Mouse (Mus musculus): ENCODE results near the gene Ulk3. TPM values are rescaled to one million over a fixed set of nuclear protein-coding genes. Genes with fewer than 3 reads are reported as not detected.

Gene Ulk3
- polyA plus RNA-seq, 1 experiment from 2014 or later, result 10.9 TPM

DNA sequence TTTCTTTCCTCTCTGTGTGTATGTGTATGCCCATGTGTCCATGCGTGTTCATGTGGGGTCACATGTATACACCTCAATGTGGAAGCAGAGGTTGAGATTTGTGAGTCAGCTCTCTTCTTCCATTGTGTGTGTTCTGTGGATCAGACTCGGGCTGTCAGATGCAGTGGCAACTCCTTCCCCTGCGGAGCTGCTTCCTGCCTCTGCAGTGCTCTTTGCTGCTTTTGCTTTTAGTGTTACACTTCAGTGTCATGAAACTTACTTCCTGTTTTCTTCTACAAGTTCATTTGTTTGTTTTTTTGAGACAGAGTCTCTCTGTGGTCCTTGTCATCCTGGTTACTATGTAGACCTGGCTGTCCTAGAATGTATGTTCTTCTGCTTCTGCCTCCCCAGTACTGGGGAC is 4.3 kb upstream of the Ulk3 start:
- Histone ChIP-seq H3K27me3 (ENCODE audit: control insufficient read depth, insufficient read depth, low read length) (no peaks in the 10 kb centered on the region), H3K27ac (ENCODE audit: low read depth, low read length) (no peak overlapping the region), H3K36me3 (ENCODE audit: control insufficient read depth, insufficient read depth, low read length) (peaks cover 5% of the 10 kb centered on the region), H3K4me3 (ENCODE audit: low read depth, low read length) (no peak overlapping the region), H3K9me3 (ENCODE audit: control insufficient read depth, low read length) (no peaks in the 10 kb centered on the region), H3K9ac (ENCODE audit: low read length) (no peak overlapping the region), H3K4me2 (ENCODE audit: low read depth) (no peak overlapping the region), H3K4me1 (ENCODE audit: control insufficient read depth, insufficient read depth, low read length) (peaks cover 6% of the 10 kb centered on the region; the same call in 1 of the 2 replicates)
- ATAC-seq (ENCODE audit: insufficient read depth, low FRiP score, low TSS enrichment) (no peak), DNase-seq (ENCODE audit: low spot score) (no peak)
- WGBS, result 92% methylated on average over 3 of the region's 3 CpGs

DNA sequence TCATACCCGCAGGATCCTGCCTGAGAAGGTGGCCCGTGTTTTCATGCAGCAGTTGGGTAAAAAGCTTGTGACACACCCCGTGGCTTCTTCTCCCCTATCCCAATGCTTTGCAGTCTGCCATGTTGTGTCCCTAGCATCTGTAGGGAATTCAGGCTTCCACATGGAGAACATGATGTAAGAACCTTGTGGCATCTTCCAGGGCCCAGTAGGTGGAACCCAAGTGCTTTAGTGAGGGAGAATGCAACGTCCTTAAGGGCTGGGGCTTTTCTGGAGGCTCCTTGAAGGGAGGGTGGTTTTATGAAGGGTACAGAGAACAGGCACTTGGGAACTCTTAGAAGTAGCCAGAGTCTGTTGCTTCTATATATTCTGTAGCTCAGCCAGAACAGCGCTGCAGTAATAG is 1.5 kb downstream of the Ulk3 start:
- Histone ChIP-seq H3K27me3 (ENCODE audit: control insufficient read depth, insufficient read depth, low read length) (no peaks in the 10 kb centered on the region), H3K27ac (ENCODE audit: low read depth, low read length) (no peak overlapping the region), H3K4me3 (ENCODE audit: low read depth, low read length) (no peak overlapping the region), H3K36me3 (ENCODE audit: control insufficient read depth, insufficient read depth, low read length) (peaks cover 2% of the 10 kb centered on the region), H3K9ac (ENCODE audit: low read length) (no peak overlapping the region), H3K4me2 (ENCODE audit: low read depth) (no peak overlapping the region), H3K4me1 (ENCODE audit: control insufficient read depth, insufficient read depth, low read length) (peaks cover 13% of the 10 kb centered on the region), H3K9me3 (ENCODE audit: control insufficient read depth, low read length) (no peaks in the 10 kb centered on the region)
- WGBS, result 35% methylated on average over 5 of the region's 5 CpGs
- ATAC-seq (ENCODE audit: insufficient read depth, low FRiP score, low TSS enrichment), result no peak
- no peak for DNase-seq (ENCODE audit: low spot score)

DNA sequence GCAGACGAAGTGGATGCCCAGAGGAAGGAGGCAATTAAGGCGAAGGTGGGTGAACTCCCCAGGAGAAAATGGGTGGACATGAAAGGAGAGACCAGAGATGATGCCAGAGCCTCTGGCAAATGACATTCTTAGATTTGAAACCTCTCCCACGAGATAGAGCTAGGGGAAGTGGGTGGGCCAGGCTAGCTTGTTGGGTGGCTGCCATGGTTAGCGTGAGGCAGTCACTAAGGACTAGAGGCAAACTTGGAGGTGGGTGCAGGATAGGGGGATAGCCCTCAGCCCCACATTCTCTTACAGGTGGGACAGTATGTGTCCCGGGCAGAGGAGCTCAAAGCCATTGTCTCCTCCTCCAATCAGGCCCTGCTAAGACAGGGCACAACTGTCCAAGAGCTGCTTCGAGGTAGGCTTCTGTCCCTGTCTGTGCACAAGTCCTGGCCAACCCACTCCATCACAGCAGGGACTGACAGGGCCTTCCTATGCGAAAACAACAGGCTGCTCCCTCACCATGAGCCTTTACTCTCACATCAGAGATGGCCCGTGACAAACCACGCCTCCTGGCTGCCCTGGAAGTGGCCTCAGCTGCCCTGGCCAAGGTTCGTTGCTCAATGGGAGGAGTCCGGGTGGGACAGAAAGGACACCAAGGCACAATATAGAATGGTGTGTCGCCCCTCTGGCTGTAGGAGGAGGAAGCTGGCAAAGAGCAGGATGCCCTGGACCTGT is 4.4 kb downstream of the Ulk3 start:
- ATAC-seq (ENCODE audit: insufficient read depth, low FRiP score, low TSS enrichment), result no peak
- no peaks in the 10 kb centered on the region for H3K9me3 ChIP-seq (ENCODE audit: control insufficient read depth, low read length)
- DNase-seq (ENCODE audit: low spot score), result no peak
- no peak overlapping the region for H3K9ac ChIP-seq (ENCODE audit: low read length)
- no peak overlapping the region for H3K4me2 ChIP-seq (ENCODE audit: low read depth)
- H3K4me3 ChIP-seq (ENCODE audit: low read depth, low read length), result no peak overlapping the region
- H3K27me3 ChIP-seq (ENCODE audit: control insufficient read depth, insufficient read depth, low read length), result no peaks in the 10 kb centered on the region
- H3K36me3 ChIP-seq (ENCODE audit: control insufficient read depth, insufficient read depth, low read length), result peaks cover 2% of the 10 kb centered on the region
- peaks cover 20% of the 10 kb centered on the region for H3K4me1 ChIP-seq (ENCODE audit: control insufficient read depth, insufficient read depth, low read length)
- no peak overlapping the region for H3K27ac ChIP-seq (ENCODE audit: low read depth, low read length)
- WGBS, result 52% methylated on average over 12 of the region's 12 CpGs

DNA sequence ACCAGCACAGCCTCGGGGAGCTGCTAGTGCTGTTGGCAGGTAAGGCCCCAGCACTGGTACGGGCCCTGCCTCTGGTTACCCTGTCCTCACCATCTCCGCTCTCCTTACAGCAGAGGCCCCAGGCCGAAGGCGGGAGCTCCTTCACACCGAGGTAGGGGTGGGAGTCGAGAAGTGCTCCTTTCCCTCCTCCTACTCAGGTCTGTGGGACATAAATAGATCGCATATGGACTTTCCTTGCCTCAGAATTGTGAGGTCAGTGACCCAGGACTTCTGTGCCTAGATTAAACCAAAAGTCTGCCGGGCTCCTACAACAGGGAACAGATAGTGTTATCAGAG is 4.9 kb downstream of the Ulk3 start:
- H3K4me2 ChIP-seq (ENCODE audit: low read depth), result no peak overlapping the region
- H3K27ac ChIP-seq (ENCODE audit: low read depth, low read length), result no peak overlapping the region
- H3K9me3 ChIP-seq (ENCODE audit: control insufficient read depth, low read length), result no peaks in the 10 kb centered on the region
- peaks cover 2% of the 10 kb centered on the region for H3K36me3 ChIP-seq (ENCODE audit: control insufficient read depth, insufficient read depth, low read length)
- no peaks in the 10 kb centered on the region for H3K27me3 ChIP-seq (ENCODE audit: control insufficient read depth, insufficient read depth, low read length)
- no peak overlapping the region for H3K4me3 ChIP-seq (ENCODE audit: low read depth, low read length)
- no peak for DNase-seq (ENCODE audit: low spot score)
- peaks cover 16% of the 10 kb centered on the region for H3K4me1 ChIP-seq (ENCODE audit: control insufficient read depth, insufficient read depth, low read length)
- no peak for ATAC-seq (ENCODE audit: insufficient read depth, low FRiP score, low TSS enrichment)
- no peak overlapping the region for H3K9ac ChIP-seq (ENCODE audit: low read length)
- 81% methylated on average over 9 of the region's 9 CpGs for WGBS

DNA sequence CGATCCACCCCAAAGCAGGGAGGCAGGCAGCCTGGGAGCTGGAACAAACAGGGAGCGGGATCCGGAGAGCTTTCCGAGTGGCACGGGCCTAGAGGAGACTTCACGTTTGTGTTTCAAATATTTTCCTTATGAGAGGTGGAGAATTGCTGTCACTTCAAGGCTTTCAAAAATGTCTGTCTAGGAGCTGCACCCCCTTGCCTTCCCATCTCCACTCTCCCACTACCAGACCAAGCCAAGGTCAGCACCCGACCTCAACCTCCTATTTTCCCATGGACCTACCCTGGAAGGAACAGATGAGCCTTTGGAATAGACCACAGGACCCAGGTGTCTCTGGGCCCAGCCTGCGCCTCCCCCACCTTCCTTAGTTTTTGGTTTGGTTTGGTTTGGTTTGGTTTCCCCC is 8.0 kb downstream of the Ulk3 start:
- no peak overlapping the region for H3K9ac ChIP-seq (ENCODE audit: low read length)
- DNase-seq (ENCODE audit: low spot score) (no peak), ATAC-seq (ENCODE audit: insufficient read depth, low FRiP score, low TSS enrichment) (no peak)
- H3K4me1 ChIP-seq (ENCODE audit: control insufficient read depth, insufficient read depth, low read length), result peaks cover 13% of the 10 kb centered on the region
- no peak overlapping the region for H3K4me3 ChIP-seq (ENCODE audit: low read depth, low read length)
- H3K4me2 ChIP-seq (ENCODE audit: low read depth), result no peak overlapping the region
- WGBS, result 87% methylated on average over 8 of the region's 8 CpGs
- peaks cover 2% of the 10 kb centered on the region for H3K36me3 ChIP-seq (ENCODE audit: control insufficient read depth, insufficient read depth, low read length)
- no peak overlapping the region for H3K27ac ChIP-seq (ENCODE audit: low read depth, low read length)
- no peaks in the 10 kb centered on the region for H3K27me3 ChIP-seq (ENCODE audit: control insufficient read depth, insufficient read depth, low read length)
- no peaks in the 10 kb centered on the region for H3K9me3 ChIP-seq (ENCODE audit: control insufficient read depth, low read length)

DNA sequence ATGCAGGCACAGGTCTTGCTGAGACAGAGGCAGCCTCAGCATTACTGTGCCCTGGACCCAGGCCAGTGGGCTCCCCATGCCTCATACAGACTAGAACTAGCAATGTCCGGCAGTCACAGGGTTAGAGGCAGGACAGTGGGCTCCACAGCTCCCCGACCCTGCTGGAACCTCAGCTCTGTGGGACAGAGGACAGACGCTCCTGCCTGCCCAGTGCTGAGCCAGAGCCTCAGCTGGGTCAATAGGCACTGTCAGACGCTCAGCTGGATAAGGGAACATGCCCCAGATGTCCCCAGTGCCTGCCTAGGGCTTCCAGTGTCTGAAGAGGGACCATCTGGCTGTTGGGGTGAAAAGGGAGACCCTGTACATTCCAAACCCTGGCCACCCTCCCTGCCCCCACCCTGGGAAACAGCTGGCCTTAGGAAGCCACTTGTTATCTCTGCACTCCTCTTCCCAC is 8.7 kb downstream of the Ulk3 start:
- Histone ChIP-seq H3K36me3 (ENCODE audit: control insufficient read depth, insufficient read depth, low read length) (peaks cover 2% of the 10 kb centered on the region), H3K9ac (ENCODE audit: low read length) (peak overlapping the region; percentile 26; the same call in 1 of the 2 replicates), H3K9me3 (ENCODE audit: control insufficient read depth, low read length) (no peaks in the 10 kb centered on the region), H3K4me1 (ENCODE audit: control insufficient read depth, insufficient read depth, low read length) (peaks cover 13% of the 10 kb centered on the region), H3K27me3 (ENCODE audit: control insufficient read depth, insufficient read depth, low read length) (no peaks in the 10 kb centered on the region), H3K27ac (ENCODE audit: low read depth, low read length) (peak overlapping the region; percentile 34; the same call in 1 of the 2 replicates), H3K4me3 (ENCODE audit: low read depth, low read length) (no peak overlapping the region), H3K4me2 (ENCODE audit: low read depth) (no peak overlapping the region)
- peak; percentile 26 for DNase-seq (ENCODE audit: low spot score)
- 46% methylated on average over 4 of the region's 4 CpGs for WGBS
- 0 out of 2 replicates have a peak, but pooled peaks have one; percentile 20 for ATAC-seq (ENCODE audit: insufficient read depth, low FRiP score, low TSS enrichment)

DNA sequence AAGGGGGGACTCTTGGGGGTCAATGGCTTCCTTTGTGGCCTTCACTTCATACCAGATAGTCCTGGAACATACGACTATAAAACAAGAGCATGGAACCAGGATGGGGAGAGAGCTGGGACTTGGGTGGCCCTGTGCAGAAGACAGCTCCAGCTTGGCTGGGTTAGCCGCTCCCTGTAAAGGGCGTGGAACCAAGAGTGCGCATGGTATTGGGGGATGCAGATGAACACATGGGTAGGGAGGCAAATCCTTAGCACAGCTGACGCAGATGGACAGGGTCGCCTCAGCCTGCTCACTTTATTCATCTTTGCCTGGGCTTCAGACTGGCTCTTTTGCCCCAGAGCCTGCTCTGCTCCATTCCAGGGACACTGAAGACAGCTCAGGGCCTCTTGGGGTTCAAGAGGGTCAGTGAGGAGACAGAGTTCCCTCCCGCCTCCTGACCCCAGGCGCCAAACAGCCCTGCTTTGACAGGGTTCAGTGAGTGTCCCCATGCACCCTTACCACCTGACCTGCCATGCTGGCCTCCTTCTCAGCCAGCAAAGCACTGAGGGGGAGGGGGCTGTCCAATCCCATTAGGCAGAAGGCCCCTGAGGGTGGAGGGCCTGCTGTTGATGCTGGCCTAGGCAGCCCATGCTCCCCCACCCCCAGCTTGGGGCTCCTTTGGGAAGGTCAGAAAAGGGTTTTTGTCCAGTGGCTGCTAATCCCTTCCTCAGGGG is 9.8 kb downstream of the Ulk3 start:
- Histone ChIP-seq H3K4me1 (ENCODE audit: control insufficient read depth, insufficient read depth, low read length) (peaks cover 13% of the 10 kb centered on the region), H3K36me3 (ENCODE audit: control insufficient read depth, insufficient read depth, low read length) (peaks cover 2% of the 10 kb centered on the region), H3K27me3 (ENCODE audit: control insufficient read depth, insufficient read depth, low read length) (no peaks in the 10 kb centered on the region), H3K4me2 (ENCODE audit: low read depth) (no peak overlapping the region), H3K4me3 (ENCODE audit: low read depth, low read length) (no peak overlapping the region), H3K27ac (ENCODE audit: low read depth, low read length) (0 out of 2 replicates have a peak overlapping the region, but pooled peaks have one; percentile 14), H3K9me3 (ENCODE audit: control insufficient read depth, low read length) (no peaks in the 10 kb centered on the region), H3K9ac (ENCODE audit: low read length) (no peak overlapping the region)
- ATAC-seq (ENCODE audit: insufficient read depth, low FRiP score, low TSS enrichment) (no peak), DNase-seq (ENCODE audit: low spot score) (no peak)
- 54% methylated on average over 8 of the region's 8 CpGs for WGBS

DNA sequence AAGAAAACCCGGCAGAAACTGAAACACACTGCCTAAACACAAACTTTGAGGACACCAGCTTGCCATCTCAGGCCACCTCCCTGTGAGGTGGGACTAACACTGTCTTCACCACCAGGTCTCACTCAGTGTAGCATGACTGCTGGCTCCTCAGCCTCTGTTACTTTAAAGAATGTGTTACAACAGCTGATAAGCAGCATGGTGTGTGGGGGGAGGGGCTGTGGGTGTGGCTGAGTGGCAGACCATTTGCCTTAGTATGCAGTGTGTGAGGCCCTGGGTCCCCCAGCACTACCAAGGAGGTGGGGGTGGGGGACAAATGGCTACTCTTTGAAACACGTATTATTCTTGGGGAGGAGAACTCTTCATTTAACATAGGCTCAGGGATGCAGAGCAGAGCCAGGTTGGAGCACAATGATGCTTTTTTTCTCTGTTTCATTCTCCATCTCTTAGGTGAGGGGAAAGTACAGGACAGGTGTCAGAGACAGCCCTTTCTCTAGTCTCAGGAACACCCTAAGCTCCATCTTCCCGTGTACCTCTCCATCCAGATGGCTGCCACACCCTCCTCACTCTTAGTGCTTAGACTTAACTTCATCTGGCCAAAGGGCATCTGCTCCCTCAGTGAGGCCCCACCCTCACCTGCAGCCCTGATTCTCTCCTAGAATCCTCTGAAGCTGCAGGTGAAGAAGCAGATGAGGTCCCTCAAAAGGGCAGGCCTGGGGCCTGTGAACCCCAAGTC is 11.5 kb downstream of the Ulk3 start:
- Histone ChIP-seq H3K9me3 (ENCODE audit: control insufficient read depth, low read length) (no peaks in the 10 kb centered on the region), H3K36me3 (ENCODE audit: control insufficient read depth, insufficient read depth, low read length) (no peaks in the 10 kb centered on the region), H3K4me3 (ENCODE audit: low read depth, low read length) (no peak overlapping the region), H3K4me2 (ENCODE audit: low read depth) (no peak overlapping the region), H3K27ac (ENCODE audit: low read depth, low read length) (no peak overlapping the region), H3K9ac (ENCODE audit: low read length) (no peak overlapping the region), H3K27me3 (ENCODE audit: control insufficient read depth, insufficient read depth, low read length) (peaks cover under 1% of the 10 kb centered on the region; the same call in 1 of the 2 replicates), H3K4me1 (ENCODE audit: control insufficient read depth, insufficient read depth, low read length) (peaks cover 13% of the 10 kb centered on the region)
- WGBS, result 7% methylated on average over 3 of the region's 3 CpGs
- no peak; the same call in 1 of the 2 replicates for ATAC-seq (ENCODE audit: insufficient read depth, low FRiP score, low TSS enrichment)
- DNase-seq (ENCODE audit: low spot score), result peak; percentile 48

Measured in neural tube, embryonic 11.5 days (tissue).